Mouse (Mus musculus) thymus, adult 2 months (tissue): ENCODE measurements around the gene Arpc5l. TPM values are rescaled to one million over a fixed set of nuclear protein-coding genes. Genes with fewer than 3 reads are reported as not detected.

ENCODE experiments used
- DNase-seq: peaks from one replicate; pipeline ENCODE4 v3.0.0; 2021
- H3K27ac ChIP-seq: fragments of 200-500 bp; 2 replicates; pipeline ENCODE4 v1.5.1; 2012; ENCODE audit warnings: low read length, control low read depth; ENCODE audit not compliant: control insufficient read depth, insufficient read depth
- H3K27me3 ChIP-seq: fragments of 200-500 bp; 2 replicates; pipeline ENCODE4 v1.6.1; 2012; ENCODE audit warnings: mild to moderate bottlenecking, low read length, moderate library complexity, mixed read lengths; ENCODE audit not compliant: control insufficient read depth, insufficient read depth
- H3K36me3 ChIP-seq: fragments of 200-500 bp; 2 replicates; pipeline ENCODE4 v1.6.1; 2012; ENCODE audit warnings: mild to moderate bottlenecking, low read length, moderate library complexity; ENCODE audit not compliant: control insufficient read depth, insufficient read depth
- H3K4me1 ChIP-seq: fragments of 200-500 bp; replicated peaks from 2 replicates; pipeline ENCODE4 v1.6.1; 2012; ENCODE audit warnings: low read length; ENCODE audit not compliant: control insufficient read depth, insufficient read depth
- H3K4me3 ChIP-seq: fragments of 200-500 bp; 2 replicates; pipeline ENCODE4 v1.5.1; 2012; ENCODE audit warnings: mild to moderate bottlenecking, low read length, control low read depth, moderate library complexity; ENCODE audit not compliant: control insufficient read depth, insufficient read depth
- CTCF ChIP-seq: fragments of 200-500 bp; IDR thresholded peaks from 2 replicates; pipeline ENCODE4 v1.5.1; 2012; ENCODE audit warnings: mild to moderate bottlenecking, control low read depth, low read length, moderate library complexity, borderline replicate concordance; ENCODE audit not compliant: control insufficient read depth, poor library complexity, insufficient read depth; ENCODE audit errors: extremely low read depth
- POLR2A ChIP-seq: fragments of 200-500 bp; IDR thresholded peaks from 2 replicates; pipeline ENCODE4 v1.6.1; 2012; ENCODE audit warnings: mild to moderate bottlenecking, low read length, control low read depth, moderate library complexity; ENCODE audit not compliant: control insufficient read depth, poor library complexity, insufficient read depth; ENCODE audit errors: extremely low read depth
- WGBS: fragments of 180-500 bp; shearing (Covaris S2); methylation state at CpG from one replicate; pipeline ENCODE4 v1.1.7; 2018; 5-methylcytosine and 5-hydroxymethylcytosine counted together
- polyA plus RNA-seq: library from polyadenylated mRNA; depleted of rRNA; stranded (reverse); fragments of >200 nt; gene quantifications from 2 replicates; pipeline ENCODE4 v1.2.3, GENCODE M21; 2012

The Arpc5l gene
- polyA plus RNA-seq, 1 experiment, result 53.2 TPM

DNA sequence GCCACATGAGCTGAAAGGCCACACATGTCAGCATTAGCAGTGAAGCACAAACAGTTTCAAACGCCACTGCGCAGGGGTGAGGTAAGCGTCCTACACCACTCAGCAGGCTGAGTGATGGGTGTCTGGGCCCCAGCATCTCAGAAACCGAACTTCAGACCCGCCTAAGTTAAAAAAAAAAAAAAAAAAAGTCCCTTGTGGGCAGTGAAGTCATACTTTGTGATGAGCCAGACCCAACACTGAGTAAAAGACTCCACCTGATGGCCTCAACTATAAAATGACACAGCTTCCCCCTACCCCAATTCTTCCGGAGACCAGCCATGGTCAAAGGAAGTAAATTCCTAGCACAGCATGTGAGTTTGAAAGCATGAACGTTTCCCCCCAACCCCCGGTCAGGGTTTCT is 2.0 kb upstream of the Arpc5l start:
- DNase-seq, result no peak
- Histone ChIP-seq H3K4me1 (peaks cover 15% of the 10 kb centered on the region), H3K27me3 (no peaks in the 10 kb centered on the region), H3K27ac (no peak overlapping the region), H3K4me3 (no peak overlapping the region), H3K36me3 (peaks cover 29% of the 10 kb centered on the region)
- WGBS, result 66% methylated on average over 8 of the region's 8 CpGs
- TF ChIP-seq CTCF (no peak), POLR2A (no peak)

DNA sequence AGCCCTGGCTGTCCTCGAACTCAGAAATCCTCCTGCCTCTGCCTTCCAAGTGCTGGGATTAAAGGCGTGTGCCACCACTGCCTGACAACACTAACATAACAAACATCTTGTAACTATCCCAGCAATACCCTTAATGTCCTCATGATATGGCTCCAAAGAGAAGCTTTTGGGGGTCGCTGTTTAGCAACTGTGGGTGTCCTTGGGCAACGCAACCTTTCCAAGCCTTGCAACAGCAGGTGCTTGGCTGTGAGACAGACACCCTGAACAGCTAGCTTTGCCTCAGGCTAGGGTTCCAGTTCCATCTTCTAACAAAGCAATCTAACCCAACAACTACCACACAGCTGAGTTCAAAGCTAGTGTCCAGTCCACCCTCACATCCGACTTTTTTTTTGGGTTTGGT is 1.6 kb upstream of the Arpc5l start:
- TF ChIP-seq CTCF, result no peak
- TF ChIP-seq POLR2A, result no peak
- Histone ChIP-seq H3K27me3 (no peaks in the 10 kb centered on the region), H3K36me3 (peaks cover 29% of the 10 kb centered on the region), H3K4me3 (no peak overlapping the region), H3K27ac (no peak overlapping the region), H3K4me1 (peaks cover 15% of the 10 kb centered on the region)
- 80% methylated on average over 5 of the region's 5 CpGs for WGBS
- no peak for DNase-seq

DNA sequence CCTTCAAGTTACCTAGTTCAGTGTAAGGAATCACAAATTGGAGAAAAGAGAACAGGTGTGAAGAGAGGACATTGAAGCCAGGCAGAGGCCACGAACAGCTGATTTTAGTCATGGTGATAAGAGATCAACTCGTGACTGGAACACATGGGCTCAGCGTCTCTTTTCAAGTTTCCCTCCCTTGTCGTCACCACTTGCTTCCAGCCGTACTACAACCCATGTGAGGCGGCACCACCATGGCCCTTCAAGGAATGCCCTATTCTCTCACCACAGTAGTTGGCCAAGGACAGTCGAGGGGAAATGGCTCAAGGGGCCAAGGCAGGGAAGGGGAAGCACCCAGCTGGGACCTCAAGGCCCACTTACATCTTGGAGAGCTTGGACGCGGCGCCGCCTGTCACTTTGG is 776 bp upstream of the Arpc5l start:
- Histone ChIP-seq H3K27me3 (no peaks in the 10 kb centered on the region), H3K4me1 (peaks cover 15% of the 10 kb centered on the region), H3K4me3 (peak overlapping the region; percentile 91), H3K36me3 (peaks cover 29% of the 10 kb centered on the region), H3K27ac (no peak overlapping the region)
- no peak for TF ChIP-seq POLR2A
- TF ChIP-seq CTCF, result no peak
- WGBS, result 0% methylated on average over 11 of the region's 11 CpGs
- DNase-seq, result peak; percentile 21

GRCm38 (mm10) chr2:39005574-39006079 is 479 bp downstream of the Arpc5l start, which contains the start of gene Rpl35:
TSS of gene Rpl35 (minus strand) at chr2:39005624.
- peaks cover 17% of the 10 kb centered on the region for H3K4me1 ChIP-seq
- peak within 1 kb of the TSS; percentile 6; the same call in 1 of the 2 replicates for H3K27ac ChIP-seq
- H3K36me3 ChIP-seq, result peaks cover 23% of the 10 kb centered on the region
- 10% methylated on average over 15 of the region's 15 CpGs for WGBS
- no peaks in the 10 kb centered on the region for H3K27me3 ChIP-seq
- TF ChIP-seq POLR2A (no peak), CTCF (no peak)
- peak; percentile 73 for DNase-seq
- peak within 1 kb of the TSS; percentile 91 for H3K4me3 ChIP-seq

- no peak overlapping the region for H3K4me3 ChIP-seq
- H3K27me3 ChIP-seq, result no peaks in the 10 kb centered on the region
- TF ChIP-seq POLR2A, result no peak
- WGBS, result 92% methylated on average over 14 of the region's 14 CpGs
- H3K4me1 ChIP-seq, result peaks cover 17% of the 10 kb centered on the region
- H3K27ac ChIP-seq, result no peak overlapping the region
- peaks cover 17% of the 10 kb centered on the region for H3K36me3 ChIP-seq
- DNase-seq, result no peak
These were observed 1.1 kb downstream of the Arpc5l start for GRCm38 (mm10) chr2:39006149-39006730.

GRCm38 (mm10) chr2:39007865-39008264 is 2.7 kb downstream of the Arpc5l start:
- no peaks in the 10 kb centered on the region for H3K27me3 ChIP-seq
- under 1% methylated on average over 44 of the region's 44 CpGs for WGBS
- peaks cover 6% of the 10 kb centered on the region; the same call in 1 of the 2 replicates for H3K36me3 ChIP-seq
- peak; percentile 95 for DNase-seq
- TF ChIP-seq POLR2A (peak; percentile 85), CTCF (no peak)
- peaks cover 17% of the 10 kb centered on the region for H3K4me1 ChIP-seq
- peak overlapping the region; percentile 87 for H3K27ac ChIP-seq
- peak overlapping the region; percentile 79 for H3K4me3 ChIP-seq
